Mouse (Mus musculus) G1E (cell line): ENCODE results near the gene Cited4. TPM values are rescaled to one million over a fixed set of nuclear protein-coding genes. Genes with fewer than 3 reads are reported as not detected.

Experiments
- ATAC-seq: 2 replicates; pipeline ENCODE4 v1.8.0; 2016; ENCODE audit warnings: mild to moderate bottlenecking; ENCODE audit not compliant: insufficient number of reproducible peaks, poor library complexity, low FRiP score, severe bottlenecking; ENCODE audit errors: extremely low read depth
- DNase-seq: peaks from one replicate; pipeline ENCODE4 v3.0.0; 2012; ENCODE audit warnings: low spot score
- H3K27me3 ChIP-seq: 2 replicates; pipeline ENCODE4 v1.6.1; 2012; ENCODE audit warnings: mild to moderate bottlenecking, low read length, inconsistent platforms; ENCODE audit not compliant: insufficient read depth
- H3K36me3 ChIP-seq: replicated peaks from 2 replicates; pipeline ENCODE3; 2012; ENCODE audit warnings: mild to moderate bottlenecking, inconsistent platforms
- H3K4me1 ChIP-seq: 2 replicates; pipeline ENCODE4 v1.6.1; 2012; ENCODE audit warnings: low read depth, low read length, inconsistent platforms, mixed read lengths; ENCODE audit not compliant: insufficient read depth
- H3K4me3 ChIP-seq: 2 replicates; pipeline ENCODE4 v1.5.1; 2012; ENCODE audit warnings: low read depth, mild to moderate bottlenecking, inconsistent platforms, low read length, moderate library complexity, mixed read lengths
- H3K9me3 ChIP-seq: replicated peaks from 2 replicates; pipeline ENCODE4 v1.6.1; 2012; ENCODE audit warnings: inconsistent platforms
- CTCF ChIP-seq: IDR thresholded peaks from 2 replicates; pipeline ENCODE4 v1.5.1; 2012; ENCODE audit warnings: low read depth, low read length, inconsistent platforms, mixed read lengths
- GATA1 ChIP-seq: IDR thresholded peaks from 2 replicates; pipeline ENCODE4 v1.6.1; 2012; ENCODE audit warnings: borderline replicate concordance, low read length, inconsistent platforms, mixed read lengths
- GATA2 ChIP-seq: IDR thresholded peaks from 2 replicates; pipeline ENCODE4 v1.6.1; 2012; ENCODE audit warnings: low read depth, low read length, inconsistent platforms, borderline replicate concordance
- POLR2AphosphoS5 ChIP-seq: IDR thresholded peaks from 2 replicates; pipeline ENCODE4 v1.6.1; 2012; ENCODE audit warnings: low read depth, low read length, inconsistent platforms; ENCODE audit not compliant: insufficient replicate concordance
- TAL1 ChIP-seq: conservative IDR thresholded peaks from 2 replicates; pipeline ENCODE4 v1.6.1; 2012; ENCODE audit warnings: low read depth, low read length, inconsistent platforms, mixed read lengths
- polyA plus RNA-seq: library from polyadenylated mRNA; stranded (reverse); fragments of >175 nt; gene quantifications from 2 replicates; pipeline ENCODE4 v1.2.3, GENCODE M21; 2012
- total RNA-seq, 2 experiments: library from RNA; stranded (forward) in 1 of 2; stranded (reverse) in 1 of 2; fragments of 200-1000 nt in 1 of 2; fragments of >200 nt in 1 of 2; fragmentation: Nextera tagmentation in 1 of 2; gene quantifications; 2 replicates each; pipeline ENCODE4 v1.2.3; 2014 to 2017

Gene Cited4
- total and polyA plus RNA-seq, 3 experiments: 65.4 to 625 (median 82.3) TPM

DNA sequence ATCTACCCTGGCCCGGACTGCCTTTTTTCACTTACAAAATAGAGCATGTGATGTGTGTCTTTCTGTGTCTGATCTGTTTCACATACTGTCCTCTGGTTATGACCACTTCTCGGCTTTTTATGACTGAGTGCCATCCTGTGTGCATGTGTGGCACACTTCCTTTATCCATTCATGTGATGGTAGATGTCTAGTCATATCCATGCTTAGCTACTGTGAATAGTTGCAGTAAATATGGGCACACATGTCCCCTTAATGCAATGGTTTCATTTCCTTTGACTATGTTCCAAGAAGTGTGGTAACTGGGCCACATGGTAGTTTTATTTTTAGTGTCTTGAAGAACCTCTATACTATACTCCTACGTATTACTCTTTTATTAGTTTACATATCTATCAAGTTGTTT is 22.5 kb upstream of the Cited4 start:
- Histone ChIP-seq H3K9me3 (no peaks in the 10 kb centered on the region), H3K36me3 (no peaks in the 10 kb centered on the region), H3K4me1 (peaks cover 22% of the 10 kb centered on the region), H3K4me3 (no peak overlapping the region), H3K27me3 (peaks cover 13% of the 10 kb centered on the region)
- no peak for DNase-seq
- no peak for ATAC-seq
- no peak for TF ChIP-seq GATA2

- peak overlapping the region; percentile 70 for H3K4me3 ChIP-seq
- TF ChIP-seq GATA2 (no peak), CTCF (no peak), POLR2AphosphoS5 (no peak), TAL1 (no peak), GATA1 (no peak)
- ATAC-seq: no peak; the same call in none of the 2 replicates
Observed at GRCm38 (mm10) chr4:120649369-120650207, 16.8 kb upstream of the Cited4 start.

DNA sequence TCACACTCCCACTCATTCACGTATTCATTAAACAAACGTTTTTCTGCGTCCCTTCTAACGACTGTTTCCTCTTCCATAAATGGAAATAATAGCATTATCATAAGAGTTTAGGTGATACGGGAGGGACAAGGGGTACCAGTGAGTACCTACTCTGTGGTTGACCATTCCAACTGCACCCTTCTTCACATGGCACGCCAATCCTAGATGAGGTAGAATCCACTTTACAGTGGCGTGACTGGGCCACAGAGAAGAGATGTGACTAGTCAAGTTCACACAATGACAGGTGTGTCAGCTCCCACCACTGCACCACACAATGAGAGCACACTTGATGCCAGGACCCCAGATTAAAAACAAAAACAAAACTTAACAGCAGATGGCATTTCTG is 16.2 kb upstream of the Cited4 start:
- no peak for TF ChIP-seq GATA2
- H3K27me3 ChIP-seq: peaks cover 22% of the 10 kb centered on the region

More at GRCm38 (mm10) chr4:120649369-120650207, 16.8 kb upstream of the Cited4 start:
- H3K36me3 ChIP-seq: no peaks in the 10 kb centered on the region
- DNase-seq: peak; percentile 63
- H3K9me3 ChIP-seq: no peaks in the 10 kb centered on the region
- H3K4me1 ChIP-seq: peaks cover 45% of the 10 kb centered on the region
- H3K27me3 ChIP-seq: peaks cover 22% of the 10 kb centered on the region

DNA sequence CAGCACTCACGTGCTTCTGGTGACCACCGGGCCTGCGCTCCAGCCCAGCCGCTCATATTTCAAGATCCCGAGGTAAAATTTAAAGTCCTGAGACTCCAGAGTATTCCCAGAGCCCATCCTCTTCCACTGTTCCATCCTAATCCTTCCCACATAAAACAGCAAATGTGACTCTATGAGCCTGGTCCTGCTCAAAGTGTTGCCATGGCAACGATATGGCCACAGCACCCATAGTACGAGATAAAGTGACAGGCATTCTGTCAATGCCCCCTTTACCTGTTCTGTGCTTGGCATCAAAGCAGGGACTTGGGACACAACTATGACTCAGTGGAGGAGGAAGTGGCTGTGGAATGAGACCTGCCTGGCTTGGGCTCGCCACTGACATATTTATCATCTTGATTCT is 10.5 kb upstream of the Cited4 start:
- Histone ChIP-seq H3K9me3 (peaks cover 3% of the 10 kb centered on the region), H3K4me3 (no peak overlapping the region), H3K36me3 (no peaks in the 10 kb centered on the region), H3K27me3 (no peaks in the 10 kb centered on the region; the same call in 1 of the 2 replicates), H3K4me1 (peaks cover 16% of the 10 kb centered on the region)
- DNase-seq (no peak), ATAC-seq (no peak)
- TF ChIP-seq POLR2AphosphoS5 (no peak), GATA2 (no peak), CTCF (no peak), GATA1 (no peak), TAL1 (no peak)

More for the DNA sequence above, 16.2 kb upstream of the Cited4 start:
- H3K4me1 ChIP-seq: peaks cover 45% of the 10 kb centered on the region
- DNase-seq (no peak), ATAC-seq (no peak)
- H3K4me3 ChIP-seq: peak overlapping the region; percentile 70; the same call in 1 of the 2 replicates
- H3K36me3 ChIP-seq: no peaks in the 10 kb centered on the region
- no peaks in the 10 kb centered on the region for H3K9me3 ChIP-seq

- no peak for ATAC-seq
- TF ChIP-seq POLR2AphosphoS5 (no peak), GATA1 (no peak), TAL1 (no peak), CTCF (no peak), GATA2 (no peak)
- no peak for DNase-seq
- H3K36me3 ChIP-seq: no peaks in the 10 kb centered on the region
- H3K27me3 ChIP-seq: no peaks in the 10 kb centered on the region
- H3K9me3 ChIP-seq: peaks cover 3% of the 10 kb centered on the region
- peaks cover 31% of the 10 kb centered on the region for H3K4me1 ChIP-seq
- no peak overlapping the region for H3K4me3 ChIP-seq
Observed at GRCm38 (mm10) chr4:120660485-120660884, 5.9 kb upstream of the Cited4 start.

DNA sequence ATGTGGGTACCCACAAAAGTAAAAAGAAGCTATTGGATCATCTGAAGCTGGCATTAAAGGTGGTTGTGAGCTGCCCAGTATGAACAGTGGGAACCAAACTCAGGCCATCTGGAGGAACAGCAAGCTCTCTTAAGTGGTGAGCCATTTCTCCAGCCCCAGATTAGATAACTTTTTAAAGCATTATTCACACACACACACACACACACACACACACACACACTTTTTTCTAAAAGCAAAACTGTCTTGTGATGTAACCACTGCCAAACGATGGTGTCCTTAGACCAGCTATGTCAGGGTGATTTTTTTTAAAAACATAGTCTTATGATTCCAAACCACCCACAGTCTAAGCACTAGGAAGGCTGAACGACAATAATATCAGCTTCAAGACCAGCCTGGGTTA is 1.8 kb upstream of the Cited4 start:
- ATAC-seq: no peak
- Histone ChIP-seq H3K27me3 (no peaks in the 10 kb centered on the region), H3K4me3 (no peak overlapping the region), H3K9me3 (no peaks in the 10 kb centered on the region), H3K36me3 (peaks cover 12% of the 10 kb centered on the region), H3K4me1 (peaks cover 54% of the 10 kb centered on the region)
- no peak for DNase-seq
- TF ChIP-seq CTCF (no peak), POLR2AphosphoS5 (no peak), GATA1 (no peak), GATA2 (no peak), TAL1 (no peak)
